Mouse (Mus musculus) heart, adult 11 months (tissue): ENCODE results near the gene Fyn.

ENCODE experiments used
- DNase-seq: peaks from one replicate; pipeline ENCODE4 v3.0.0; 2022

The Fyn gene

GRCm38 (mm10) chr10:39514916-39515315 lies 146.3 kb downstream of the Fyn start:
- no peak for DNase-seq

- no peak for DNase-seq
Measured at GRCm38 (mm10) chr10:39516541-39517133, 148.0 kb downstream of the Fyn start.

DNA sequence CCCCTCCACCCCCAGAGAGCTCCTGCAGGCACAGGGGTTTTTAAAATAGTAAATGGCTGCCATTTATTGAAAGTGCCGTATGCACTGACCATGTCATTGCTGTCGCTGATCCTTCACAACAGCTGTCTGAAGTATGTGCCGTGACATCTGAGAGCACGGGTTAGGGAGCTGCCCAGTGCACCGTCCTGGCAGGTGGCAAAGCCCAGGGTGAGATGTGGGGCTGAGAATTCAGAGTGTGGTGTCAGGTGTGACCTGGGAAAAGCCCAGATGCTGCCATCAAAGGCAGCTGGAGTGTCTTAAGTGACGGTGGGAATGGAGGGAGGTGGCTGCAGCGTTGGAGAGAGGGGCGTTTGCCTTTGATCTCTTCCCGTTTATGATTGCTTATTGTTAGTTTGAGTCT lies 148.7 kb downstream of the Fyn start:
- DNase-seq = no peak

DNA sequence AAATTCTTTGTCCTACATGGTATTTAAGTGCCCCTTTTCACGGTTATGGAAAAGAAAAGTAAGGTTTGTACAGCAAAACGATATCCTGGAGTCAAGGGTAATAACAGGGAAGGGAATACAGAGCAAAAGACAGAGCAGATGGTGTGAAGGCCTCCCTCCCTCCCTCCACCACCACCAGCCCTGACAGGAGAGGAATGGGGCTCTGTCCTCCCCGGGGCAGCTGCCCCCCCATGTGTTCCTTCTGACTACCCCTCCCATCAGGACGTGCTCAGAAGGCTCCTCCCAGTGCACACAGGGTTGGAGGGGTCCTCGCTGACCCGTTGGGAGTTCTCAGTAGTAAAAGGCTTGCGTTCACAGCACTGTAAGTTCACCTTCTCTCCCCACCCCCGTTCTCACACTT lies 149.6 kb downstream of the Fyn start:
- no peak for DNase-seq

GRCm38 (mm10) chr10:39518859-39519258 lies 150.2 kb downstream of the Fyn start:
- peak; percentile 90 for DNase-seq

DNA sequence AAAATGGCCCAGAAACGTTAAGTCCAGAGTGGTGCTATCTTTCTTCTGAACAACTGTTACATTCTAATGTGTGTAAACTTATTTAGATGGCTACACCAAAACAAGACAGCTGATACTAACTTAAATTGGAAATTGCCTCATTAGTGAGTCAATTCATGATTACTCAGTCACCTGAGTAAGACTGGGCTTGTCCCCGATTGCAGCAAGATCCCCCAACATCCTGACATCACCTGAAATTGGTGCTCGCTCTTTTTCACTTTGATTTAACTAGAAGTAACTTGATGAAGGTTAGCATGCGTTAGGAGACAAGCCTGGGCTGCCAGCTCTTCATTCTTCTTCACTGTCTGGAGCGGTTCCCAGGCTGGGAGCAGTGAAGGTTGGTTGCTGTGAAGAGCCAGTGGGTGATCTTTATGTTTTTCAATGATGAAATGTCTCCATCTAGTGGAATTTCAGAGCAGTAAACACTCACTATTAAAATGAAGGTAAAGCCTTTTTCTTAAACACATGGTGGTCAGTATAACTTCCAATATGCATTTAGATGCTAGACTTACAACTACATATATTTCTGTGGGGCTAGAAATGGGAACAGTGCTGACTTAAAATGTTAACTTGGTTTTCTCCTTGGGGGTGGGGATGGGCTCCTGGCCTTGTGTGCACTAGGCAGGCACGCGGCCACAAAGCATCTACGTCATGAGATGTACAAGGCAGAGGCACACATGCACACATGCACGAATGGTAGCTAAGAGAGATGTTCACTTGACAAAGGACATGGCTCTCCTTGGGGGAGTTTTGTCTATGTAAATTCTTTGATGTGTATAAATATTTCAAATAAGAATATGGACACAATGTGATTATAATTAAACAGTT lies 151.7 kb downstream of the Fyn start:
- DNase-seq = peak; percentile 97

- no peak for DNase-seq
Measured at GRCm38 (mm10) chr10:39521327-39521726, 152.7 kb downstream of the Fyn start.

DNA sequence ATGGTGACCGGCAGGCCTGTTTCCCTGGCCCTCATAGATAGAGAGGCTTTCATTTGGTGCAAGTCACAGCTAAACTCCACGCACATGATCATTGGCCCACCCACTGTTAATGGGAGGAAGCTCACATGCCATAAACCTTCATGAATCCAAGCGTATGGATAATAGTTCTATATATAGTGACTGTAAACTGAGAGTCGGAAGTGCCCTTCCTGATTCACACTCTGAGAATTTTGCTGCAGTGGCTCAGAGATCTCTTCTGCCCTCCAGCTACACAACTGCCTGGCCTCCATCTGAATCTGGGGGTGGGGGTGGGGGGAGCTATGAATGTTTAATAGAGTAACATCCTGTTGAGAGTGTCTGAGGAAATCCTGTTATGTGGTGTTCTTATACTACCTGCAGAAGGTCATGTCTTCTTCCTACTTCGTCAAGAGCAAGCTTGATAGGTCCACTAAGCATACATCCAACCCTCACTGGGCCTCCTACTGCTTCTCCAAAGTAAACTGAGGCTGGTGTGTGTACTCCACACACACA lies 153.3 kb downstream of the Fyn start:
- DNase-seq = no peak

GRCm38 (mm10) chr10:39522857-39523614 lies 154.4 kb downstream of the Fyn start:
- DNase-seq = no peak

DNA sequence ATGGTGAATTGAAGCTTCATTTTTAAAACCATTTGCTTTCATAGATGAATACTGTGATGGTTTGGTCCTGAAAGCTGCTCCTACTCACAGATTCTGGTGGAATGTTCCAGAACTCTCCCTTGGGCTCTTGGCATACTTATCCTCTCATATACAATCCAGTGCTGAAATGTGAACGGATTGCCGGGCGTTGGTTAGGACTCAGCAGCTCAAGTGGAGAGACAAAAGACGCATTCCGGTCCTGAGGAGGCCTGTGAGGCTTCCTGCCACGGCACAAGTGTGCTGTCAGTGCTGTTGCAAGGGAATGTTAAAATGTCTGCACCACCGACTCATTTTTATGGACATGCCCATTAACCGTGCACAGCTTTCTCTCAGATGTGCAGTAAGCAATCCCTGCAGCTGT lies 155.7 kb downstream of the Fyn start:
- DNase-seq = no peak

DNA sequence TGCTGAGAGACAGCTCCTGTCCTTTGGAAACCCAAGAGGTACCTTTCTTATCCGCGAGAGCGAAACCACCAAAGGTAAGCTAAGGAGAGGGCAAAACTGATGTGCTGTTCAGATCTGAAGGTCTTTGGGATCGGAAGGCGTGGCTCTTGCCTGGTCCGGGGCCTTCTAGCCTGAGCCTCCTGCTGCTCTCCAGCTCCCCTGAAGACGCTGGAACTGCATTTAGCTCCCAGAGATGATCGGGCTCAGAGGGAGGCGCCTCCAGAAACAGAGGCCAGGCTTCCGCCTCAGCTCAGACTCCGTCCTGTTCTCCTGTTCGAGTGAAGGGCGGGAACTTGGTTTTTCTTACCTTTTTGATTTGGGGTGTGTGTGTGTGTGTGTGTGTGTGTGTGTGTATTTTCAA lies 156.8 kb downstream of the Fyn start:
- DNase-seq = no peak

- no peak for DNase-seq
Measured at GRCm38 (mm10) chr10:39527113-39527512, 158.5 kb downstream of the Fyn start.

DNA sequence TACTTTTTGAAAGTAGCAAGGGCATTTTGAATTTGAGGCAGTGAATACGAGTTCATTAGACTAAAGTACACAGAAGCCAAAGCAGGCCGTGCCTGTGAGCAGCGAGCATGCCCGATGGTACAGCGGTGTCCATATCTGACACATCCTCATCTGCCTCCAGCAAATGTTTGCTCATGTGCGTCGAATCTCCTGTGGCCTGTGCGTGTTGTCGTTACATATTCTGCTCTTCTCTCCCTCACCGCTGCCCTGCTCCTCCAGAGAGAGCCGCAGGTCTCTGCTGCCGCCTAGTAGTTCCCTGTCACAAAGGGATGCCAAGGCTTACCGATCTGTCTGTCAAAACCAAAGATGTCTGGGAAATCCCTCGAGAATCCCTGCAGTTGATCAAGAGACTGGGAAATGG lies 160.5 kb downstream of the Fyn start:
- no peak for DNase-seq

DNA sequence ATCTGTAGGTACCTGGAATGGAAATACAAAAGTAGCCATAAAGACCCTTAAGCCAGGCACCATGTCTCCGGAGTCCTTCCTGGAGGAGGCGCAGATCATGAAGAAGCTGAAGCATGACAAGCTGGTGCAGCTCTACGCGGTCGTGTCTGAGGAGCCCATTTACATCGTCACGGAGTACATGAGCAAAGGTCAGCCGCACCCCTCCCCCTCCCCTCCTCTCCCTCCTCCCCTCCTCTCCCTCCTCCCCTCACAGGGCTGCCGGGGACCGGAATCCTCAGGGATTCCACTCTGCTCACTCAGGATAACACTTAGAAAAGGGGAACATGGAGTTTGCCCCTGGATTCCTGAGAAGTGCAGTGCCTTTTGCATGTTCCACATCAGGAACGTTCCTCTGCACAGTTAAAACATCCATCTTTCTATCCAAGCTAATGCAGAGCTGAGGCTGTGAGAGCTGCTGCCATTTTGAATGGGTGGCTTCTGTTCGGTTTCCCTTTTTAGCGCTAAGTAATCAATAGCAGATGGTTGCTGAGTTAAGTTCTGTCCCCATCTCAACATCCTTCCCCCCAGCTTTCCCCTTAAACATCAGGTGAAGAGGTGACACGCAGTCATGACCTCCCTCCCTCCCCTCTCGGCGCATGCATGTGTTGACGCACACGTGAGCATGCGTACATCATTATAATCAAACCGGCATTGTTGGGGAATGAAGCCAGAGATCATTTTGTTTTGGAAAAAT lies 163.5 kb downstream of the Fyn start:
- DNase-seq = no peak

GRCm38 (mm10) chr10:39532823-39533222 lies 164.2 kb downstream of the Fyn start:
- DNase-seq = no peak

DNA sequence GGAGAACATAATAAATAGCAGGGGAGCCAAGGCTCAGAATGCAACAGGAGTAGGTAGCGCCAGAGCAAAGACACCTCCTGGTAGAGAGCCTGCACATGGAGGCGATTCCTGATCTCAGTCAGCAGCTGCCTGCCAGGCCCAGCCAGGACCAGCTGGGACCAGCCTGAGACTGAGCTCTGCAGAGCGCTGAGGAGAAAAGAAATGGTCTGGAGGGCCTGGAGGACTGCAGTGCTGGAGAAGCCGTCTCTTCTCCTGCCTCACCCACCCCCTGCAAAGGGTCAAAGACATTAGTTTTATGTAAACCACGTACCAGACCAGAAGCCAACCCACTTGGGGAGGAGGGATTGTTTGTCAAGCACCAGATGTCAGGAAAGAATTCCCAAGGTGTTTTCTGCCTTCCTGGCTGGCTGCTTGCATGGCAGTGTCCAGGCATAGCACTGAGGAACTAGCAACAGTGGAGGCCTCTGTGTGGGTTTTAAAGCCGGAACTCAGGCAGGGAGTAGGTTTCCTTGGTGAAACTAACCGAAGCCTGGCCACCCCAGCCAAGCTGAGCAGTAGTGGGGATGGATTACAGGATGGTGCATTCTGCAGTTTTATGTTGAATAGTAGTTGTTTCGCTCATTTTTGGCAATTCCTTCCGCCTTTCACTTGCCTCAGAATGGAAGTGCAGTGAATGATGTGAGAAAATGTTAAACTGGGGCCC lies 165.8 kb downstream of the Fyn start:
- DNase-seq = peak; percentile 93

GRCm38 (mm10) chr10:39535347-39535746 lies 166.7 kb downstream of the Fyn start:
- no peak for DNase-seq

DNA sequence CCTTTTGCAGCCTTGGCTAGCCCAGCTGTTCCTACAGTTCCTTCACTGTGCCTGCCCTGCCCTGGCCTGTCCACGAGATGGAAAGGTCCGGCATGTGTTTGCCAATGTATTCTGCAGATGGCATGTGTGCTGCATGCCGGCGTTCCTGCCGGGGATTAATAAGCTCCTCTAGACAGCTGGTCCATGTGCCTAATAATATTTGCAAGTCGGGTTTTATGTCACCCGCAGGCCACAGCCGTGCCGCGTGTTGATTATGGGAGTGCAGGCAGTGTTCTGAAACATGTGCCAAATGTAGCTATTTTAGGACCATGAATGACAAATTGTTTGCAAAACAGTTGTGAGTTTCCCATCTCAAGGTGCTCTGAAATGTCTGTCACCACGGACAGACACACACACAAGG lies 167.6 kb downstream of the Fyn start:
- peak; percentile 98 for DNase-seq

DNA sequence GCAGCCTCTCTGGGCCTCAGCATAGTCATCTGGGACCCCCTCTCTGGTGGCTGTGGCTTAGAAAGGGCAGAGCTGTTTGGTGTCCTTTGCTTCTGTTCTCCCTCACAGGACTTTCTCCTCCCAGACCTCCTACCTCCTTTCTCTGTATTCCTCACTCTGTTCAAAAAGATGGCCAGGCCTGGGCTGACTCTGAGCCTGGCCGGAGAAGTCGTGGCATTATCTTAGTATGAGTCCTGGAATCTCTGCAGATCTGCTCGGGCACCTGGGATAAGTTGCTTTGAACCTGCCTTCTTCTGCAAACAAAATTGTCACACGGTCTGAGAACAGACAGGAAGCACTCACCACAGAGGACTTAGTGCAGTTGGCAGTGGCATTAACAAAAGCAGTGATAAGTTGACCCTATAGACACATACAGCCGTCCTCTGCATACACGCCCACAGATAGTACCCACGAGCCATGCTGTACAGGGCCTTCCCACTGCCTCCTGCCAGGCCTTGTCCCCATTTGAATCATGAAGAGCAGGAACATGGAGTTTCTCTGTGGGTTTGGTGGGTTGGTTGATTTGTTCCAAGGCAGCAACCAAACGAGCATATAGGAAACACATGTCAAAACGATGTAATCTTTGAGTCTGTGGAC lies 171.5 kb downstream of the Fyn start:
- DNase-seq = peak; percentile 82

- peak; percentile 91 for DNase-seq
Measured at GRCm38 (mm10) chr10:39540995-39541394, 172.3 kb downstream of the Fyn start.

- DNase-seq = peak; percentile 91
Measured at GRCm38 (mm10) chr10:39541451-39541874, 172.8 kb downstream of the Fyn start.
